Mouse (Mus musculus) kidney, adult 9 months (tissue): ENCODE results near the gene Tvp23b.

ENCODE experiments used
- DNase-seq: peaks from one replicate; pipeline ENCODE4 v3.0.0; 2022

Tvp23b gene

DNA sequence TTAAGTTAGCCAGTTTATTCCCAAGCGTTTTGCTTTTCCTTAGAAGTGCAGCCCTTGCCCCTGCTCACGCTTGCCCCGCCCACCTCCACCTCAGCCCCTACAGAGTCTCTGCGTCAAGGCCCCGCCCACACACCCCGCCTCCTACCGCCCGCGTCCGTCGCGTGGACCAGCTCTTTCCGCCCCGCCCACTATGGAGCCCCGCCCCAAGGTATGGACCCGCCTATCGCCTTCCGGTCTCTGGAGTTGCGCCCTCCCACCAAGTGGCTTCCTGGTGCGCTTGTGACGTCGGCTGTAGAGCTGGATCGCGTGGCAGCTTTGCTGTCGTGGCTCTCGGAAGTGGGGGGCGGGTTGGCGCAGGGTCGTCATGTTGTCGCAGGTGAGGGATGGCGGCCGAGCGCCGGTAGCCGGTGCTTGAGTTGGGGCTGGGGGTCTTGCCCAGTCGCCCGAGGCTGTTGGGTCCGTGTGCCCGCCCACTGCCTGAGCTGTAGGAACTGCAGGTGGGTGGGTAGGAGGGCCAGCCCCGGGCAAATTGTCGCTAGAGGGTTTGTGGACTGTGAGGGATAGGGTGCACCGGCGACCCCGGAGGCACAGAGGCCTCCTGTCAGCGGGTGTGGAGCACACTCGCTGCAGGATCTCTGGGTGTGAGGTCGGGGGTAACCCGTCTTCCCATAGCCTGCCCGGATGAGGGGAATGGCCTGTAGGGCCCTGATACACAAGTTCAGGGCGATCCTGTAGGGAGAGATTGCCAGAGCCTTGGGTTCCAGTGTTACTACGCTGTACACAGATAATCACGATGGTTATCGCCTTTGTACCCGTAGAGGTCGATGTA is at the start of gene Tvp23b:
Gene Tvp23b, plus strand, starts transcription at position 236 of the 829 bp plus-strand sequence.
- DNase-seq: peak; percentile 98

DNA sequence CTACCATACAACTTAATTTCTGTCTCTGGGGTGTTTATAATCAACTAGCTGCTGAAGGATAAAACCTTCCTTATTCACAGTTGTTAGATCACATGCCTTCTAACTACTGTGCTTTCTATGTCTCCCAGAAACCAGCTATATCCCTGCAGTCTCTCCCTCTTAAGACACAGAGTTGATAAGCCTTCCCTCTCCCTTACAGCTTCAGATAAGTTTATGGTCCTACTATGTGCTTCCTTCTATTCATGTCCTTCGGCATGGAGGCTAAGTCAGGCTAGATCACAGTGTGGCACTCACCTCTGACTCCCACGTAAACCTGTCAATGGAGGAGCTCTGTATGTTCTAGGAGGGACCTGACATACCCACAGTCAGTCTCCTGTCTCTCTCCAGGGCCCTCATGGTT is 48.9 kb upstream of the Tvp23b start:
- no peak for DNase-seq

DNA sequence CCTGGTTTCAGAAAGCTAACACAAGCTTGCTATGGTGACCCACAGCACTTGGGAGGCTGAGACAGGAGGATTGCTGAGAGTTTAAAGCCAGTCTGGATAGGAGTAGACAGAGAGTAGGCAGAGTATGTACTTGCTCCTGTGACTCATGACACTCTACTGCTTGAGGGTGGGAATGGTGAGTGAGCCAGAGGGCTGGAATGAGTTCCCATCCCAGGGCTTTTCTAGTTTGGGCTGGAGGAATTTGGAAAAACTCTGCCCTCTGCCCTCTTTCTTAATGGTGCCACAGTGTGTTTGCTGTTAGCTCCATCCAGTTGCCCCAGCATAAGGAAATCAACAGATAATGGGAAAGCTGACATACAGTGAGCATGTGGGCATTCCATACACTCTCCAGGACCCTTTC is 47.3 kb upstream of the Tvp23b start:
- DNase-seq: no peak

- DNase-seq: no peak
These were observed 34.7 kb upstream of the Tvp23b start for GRCm38 (mm10) chr11:62844562-62844961.

DNA sequence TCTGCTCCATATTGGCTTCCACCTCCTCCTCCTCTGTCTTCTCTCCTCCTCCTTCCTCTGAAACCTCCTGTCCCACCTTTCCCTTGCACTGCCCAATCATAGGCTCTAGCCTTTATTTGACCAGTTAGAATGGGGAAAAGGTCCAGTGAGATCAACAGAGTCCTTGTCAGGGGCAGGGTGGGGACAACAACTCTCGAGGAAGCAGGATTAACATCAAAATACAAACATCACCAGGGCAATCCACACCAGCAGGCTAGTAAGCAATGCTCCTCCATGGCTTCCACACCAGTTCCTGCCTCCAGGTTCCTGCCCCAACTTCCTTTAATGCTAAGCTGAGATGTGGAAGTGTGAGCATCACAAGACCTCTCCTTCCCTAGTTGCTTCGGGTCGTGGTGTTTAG is 33.5 kb upstream of the Tvp23b start:
- no peak for DNase-seq

DNA sequence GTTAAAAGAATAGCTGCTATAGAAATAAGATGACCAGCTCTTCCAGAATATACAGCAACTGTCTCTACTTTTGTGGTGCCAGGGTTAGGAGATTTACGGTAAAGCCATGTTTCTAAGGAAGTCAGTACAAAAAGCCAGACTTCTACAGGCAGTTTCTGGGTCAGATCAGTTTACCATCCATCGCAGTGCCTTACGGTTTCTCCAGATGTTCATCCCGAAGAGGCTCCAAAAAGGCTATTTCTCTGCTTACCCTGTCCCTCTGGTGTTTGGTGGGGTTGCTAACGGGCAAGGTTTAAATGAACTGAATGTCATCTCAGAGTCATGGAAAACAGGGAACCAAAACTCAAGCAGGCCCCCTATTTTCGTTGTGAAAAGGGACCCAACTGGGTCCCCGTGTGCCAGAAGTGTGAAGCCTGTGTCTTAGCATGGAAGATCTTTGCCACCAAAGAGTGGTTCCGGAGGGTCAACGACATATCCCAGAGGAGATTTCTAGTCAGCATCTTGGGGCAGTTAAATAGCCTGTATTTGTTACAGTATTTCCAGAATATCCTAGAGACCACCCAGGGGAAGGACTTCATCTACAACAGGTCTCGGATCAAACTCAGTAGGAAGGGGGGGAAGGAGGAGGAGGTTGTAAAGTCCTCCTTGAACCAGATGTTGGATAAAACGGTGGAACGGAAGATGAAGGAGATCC is 32.1 kb upstream of the Tvp23b start, which contains the start of gene Fbxw10:
Gene Fbxw10, plus strand, starts transcription at position 109 of the 694 bp plus-strand sequence.
- peak; percentile 56 for DNase-seq

DNA sequence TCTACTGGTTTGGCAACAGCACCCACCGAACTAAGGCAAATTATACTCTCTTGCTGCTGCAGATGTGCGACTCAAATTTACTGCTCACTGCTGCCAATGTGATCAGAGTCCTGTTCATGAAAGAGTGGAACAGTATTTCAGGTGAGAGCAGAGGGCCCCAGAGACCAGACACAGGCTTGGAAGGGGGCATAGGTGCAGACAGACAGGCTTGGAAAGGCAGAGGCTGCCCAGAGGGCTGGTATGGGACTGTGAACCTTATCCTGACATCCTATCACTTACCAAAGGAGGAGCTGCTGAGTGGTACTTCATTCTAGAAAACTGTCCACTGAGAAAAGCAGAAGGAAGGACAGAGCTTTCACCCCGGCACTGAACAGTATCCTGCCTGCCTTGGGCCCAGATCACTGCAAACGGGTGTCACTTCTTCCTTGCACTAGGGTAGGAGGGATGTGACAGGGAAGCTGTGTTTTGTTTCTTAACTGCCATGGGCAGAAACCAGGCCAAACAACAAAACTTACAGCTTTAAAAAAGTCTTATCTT is 31.5 kb upstream of the Tvp23b start:
- DNase-seq: no peak

DNA sequence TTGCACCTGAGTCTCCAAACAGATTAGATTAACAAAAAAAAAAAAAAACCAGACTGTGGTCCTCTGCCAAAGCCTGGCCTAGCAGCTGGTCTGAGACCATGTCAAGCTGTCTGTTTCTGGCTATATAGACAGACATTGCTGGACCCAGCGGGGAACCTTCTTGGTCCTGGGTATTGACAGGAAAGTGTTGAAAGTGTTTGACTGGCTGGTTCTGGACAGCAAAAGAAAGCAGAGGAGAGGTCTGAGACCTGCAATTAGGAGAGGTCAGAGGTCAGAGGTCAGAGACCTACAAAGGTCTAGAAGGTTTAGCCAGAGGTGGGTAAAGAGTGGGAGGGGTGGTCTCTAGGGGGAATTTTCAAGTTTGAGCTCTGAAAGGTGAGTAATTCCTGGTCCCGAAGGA is 31.0 kb upstream of the Tvp23b start:
- DNase-seq: no peak

- peak; percentile 49 for DNase-seq
These were observed 28.1 kb upstream of the Tvp23b start for GRCm38 (mm10) chr11:62851199-62851598.

DNA sequence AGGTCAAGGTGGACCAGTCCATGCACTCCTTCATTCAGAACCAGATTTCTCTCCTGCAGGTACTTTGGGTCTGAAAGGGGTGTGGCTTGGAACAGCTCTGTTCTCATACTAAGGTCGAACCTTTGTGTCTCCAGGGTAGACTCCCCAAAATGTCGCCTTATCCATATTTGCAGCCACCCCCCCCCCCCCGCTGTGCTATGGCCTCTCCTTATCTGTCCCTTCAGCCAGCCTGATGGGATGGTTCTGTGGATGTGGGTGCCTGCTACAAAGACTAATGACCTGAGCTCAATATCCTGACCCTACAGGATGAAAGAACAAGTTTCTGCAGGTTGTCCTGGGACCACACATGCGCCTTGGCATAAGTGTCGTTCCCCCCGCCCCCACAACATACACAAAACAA is 25.9 kb upstream of the Tvp23b start:
- no peak for DNase-seq

DNA sequence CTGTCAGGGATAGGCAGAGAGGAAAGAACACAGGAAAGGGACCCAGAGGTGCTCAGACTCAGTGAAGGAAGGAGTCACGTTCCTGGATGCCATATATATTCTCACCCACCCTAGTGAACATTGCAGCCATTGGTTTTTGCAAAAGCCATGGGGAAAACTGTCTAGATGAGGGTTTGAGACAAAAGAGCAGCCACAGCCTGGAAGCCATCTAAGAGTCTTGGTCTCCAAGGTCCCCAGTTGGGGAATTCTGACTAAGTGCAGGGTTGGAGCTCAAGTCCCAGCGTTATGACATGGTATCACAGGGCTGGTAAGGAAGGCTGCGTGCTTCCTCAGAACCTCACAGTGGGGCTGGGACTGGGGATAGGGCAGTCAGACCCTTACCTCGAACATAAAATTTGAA is 13.7 kb upstream of the Tvp23b start:
- DNase-seq: no peak

DNA sequence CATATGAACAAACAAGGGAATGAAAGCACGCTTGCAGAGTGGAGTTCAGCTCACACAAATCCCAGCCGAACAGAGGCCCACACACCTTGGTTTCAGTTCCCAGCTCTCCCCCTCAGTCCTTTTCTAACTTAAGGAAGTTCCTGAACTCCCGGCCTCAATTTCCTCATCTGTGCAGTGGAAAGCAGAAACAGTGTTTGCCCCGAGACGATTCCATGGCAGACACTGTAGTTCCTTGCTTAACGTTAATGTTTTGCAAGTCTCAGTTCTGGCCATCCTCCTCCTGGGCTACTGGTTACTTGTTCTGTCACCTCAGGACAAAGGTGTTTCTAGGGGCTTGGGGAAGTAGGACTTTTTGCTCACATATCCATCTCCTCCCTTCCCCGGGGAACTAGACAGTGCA is 12.6 kb upstream of the Tvp23b start:
- no peak for DNase-seq

DNA sequence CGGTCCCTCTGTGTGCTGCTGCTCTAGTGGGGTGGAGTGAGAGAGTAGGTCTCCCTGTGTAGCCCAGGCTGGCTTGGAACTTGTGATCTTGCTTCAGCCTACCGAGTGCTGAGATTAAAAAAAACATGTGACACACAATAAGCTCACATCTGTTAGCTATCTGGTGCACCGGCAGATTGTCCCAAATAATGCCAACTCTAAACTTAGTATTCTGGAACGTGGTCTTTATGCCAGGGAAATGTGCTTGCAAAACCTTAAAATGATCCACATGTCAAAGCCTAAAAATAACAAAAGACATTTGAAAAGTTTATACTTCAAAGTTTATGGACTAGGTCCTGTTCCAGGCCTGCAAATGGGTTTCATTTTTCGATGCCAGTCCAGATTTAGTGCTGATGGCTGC is 10.1 kb upstream of the Tvp23b start:
- DNase-seq: no peak

DNA sequence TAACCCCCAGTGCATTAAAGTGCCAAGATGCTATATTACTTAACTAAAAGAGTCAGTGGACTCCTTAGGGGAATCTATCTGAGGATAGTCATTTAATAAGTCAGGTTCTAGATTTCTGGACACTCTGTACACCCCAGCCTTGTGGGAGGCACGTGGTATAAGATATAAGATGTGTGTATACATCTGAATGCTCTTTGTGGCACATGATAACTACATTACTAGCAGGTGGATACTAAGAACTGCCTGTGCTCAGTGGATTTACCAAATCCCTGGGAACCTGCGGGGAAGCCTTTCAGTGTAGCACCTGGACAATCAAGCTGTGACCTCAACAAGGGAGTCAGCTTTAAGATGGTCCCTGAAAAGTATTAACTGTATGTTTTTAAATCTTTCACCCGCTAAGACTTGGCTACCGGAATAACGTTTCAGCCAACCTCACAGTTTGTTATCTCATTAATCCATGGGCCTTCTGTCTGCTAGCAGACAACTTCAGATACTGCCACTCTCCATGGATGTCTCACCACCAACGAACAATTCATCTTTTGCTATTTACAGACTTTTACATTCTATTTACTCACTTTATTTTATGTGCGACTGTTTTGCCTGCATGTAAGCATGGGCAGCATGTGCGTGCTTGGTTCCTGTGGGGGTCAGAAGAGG is 9.4 kb upstream of the Tvp23b start:
- no peak for DNase-seq

- no peak for DNase-seq
These were observed 5.8 kb upstream of the Tvp23b start for GRCm38 (mm10) chr11:62873479-62873878.

DNA sequence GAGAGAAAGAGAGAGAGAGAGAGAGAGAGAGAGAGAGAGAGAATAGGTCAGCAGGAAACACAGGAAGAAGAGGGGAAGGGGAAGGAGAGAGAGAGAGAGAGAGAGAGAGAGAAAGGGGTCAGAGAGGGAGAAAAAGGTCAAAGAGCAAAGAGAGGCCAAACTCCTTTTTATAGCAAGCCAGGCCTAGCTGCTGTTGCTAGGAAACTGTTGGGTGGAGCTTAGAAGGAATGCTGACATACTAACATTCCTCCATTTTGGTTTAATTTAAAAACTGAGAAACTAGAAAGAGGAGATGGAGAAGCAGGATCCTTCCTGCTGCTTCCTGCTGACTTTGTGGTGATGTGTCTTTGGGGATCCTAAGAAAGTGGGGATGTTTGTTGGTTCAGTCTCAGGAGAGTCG is 3.6 kb upstream of the Tvp23b start:
- DNase-seq: peak; percentile 36

- DNase-seq: no peak
These were observed 2.8 kb upstream of the Tvp23b start for GRCm38 (mm10) chr11:62876445-62876844.

- DNase-seq: no peak
These were observed 1.9 kb upstream of the Tvp23b start for GRCm38 (mm10) chr11:62877391-62877790.

- DNase-seq: no peak
These were observed 527 bp upstream of the Tvp23b start for GRCm38 (mm10) chr11:62878728-62879127.

GRCm38 (mm10) chr11:62883407-62883806 is 4.2 kb downstream of the Tvp23b start:
- no peak for DNase-seq

- peak; percentile 24 for DNase-seq
These were observed 6.1 kb downstream of the Tvp23b start for GRCm38 (mm10) chr11:62885323-62885722.

GRCm38 (mm10) chr11:62890796-62891195 is 11.5 kb downstream of the Tvp23b start:
- no peak for DNase-seq

- DNase-seq: no peak
These were observed 12.5 kb downstream of the Tvp23b start for GRCm38 (mm10) chr11:62891763-62892162.
